Mouse (Mus musculus) right cerebral cortex, postnatal 36 days (tissue): ENCODE results near the gene Stpg4.

ENCODE experiments used
- DNase-seq, 2 experiments: peaks; one replicate each; pipeline ENCODE4 v3.0.0; 2022; ENCODE audit warnings: low spot score in 2 of 2, mixed read lengths in 1 of 2

Stpg4 gene

DNA sequence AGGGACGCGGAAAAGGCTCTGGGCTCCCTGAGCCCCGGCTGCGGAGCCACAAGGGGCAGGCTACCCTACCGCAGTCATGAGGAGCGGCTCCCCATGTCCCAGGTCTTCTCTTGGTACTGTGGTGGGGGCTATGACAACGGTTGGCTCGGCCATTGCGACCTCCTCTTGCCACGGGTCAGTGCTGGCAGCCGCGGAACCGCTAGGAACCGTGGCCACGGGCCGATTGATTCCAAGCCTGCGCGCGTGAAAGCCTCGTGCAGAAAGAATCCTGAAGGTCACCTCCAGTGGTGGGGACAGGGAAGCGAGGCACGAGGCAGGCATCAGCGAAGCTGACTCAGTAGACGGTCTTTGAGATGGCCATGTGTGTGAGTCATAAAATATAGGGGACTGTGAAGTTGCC, at the start of gene Stpg4:
Gene Stpg4 (minus strand): TSS at position 231 of the 400 bp plus-strand sequence.
- no peak for DNase-seq

GRCm38 (mm10) chr17:87475356-87475755, 47.8 kb upstream of the Stpg4 start:
- peak in 1 of 2 experiments; percentile 59 for DNase-seq

- no peak for DNase-seq
Observed at GRCm38 (mm10) chr17:87474501-87474795, 46.9 kb upstream of the Stpg4 start.

DNA sequence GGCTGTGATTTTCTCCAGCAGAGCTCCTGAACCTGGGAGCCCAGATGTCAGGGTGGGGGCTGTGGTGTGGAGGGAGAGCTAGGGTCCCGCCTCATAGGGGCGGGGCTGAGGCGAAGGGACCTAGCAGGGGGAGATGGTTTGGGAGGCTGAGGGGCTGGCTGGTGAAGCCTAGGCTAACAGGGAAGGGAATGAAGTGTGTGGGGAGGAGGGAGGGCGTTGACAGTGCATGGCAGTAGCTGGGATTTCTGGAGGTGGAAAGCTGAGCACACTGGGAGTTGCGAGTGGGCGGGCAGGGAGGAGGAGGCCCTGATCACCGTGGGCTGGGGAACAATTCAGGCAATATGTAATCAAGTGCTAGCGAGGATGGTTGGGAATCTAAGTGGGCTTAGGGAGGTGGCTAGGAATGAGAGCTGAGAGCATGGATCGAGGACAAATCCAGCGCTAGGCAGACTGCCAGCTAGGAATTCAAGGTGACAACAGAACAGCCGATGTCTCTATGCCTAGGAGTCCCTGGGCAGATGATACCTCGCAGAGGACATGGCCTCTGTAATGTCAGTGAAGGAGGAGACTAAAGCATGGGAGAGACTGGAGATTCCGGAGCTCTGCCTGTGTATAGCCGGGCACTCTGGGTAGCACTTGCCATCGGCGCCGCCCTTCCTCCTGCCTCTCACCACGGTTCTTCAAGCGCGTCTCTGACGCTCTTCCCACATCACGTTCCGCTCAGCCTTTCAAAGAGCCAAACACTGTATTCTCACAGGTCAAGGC, 46.4 kb upstream of the Stpg4 start:
- peak; percentile 57 to 77 for DNase-seq

GRCm38 (mm10) chr17:87473441-87473735, 45.8 kb upstream of the Stpg4 start:
- no peak for DNase-seq

GRCm38 (mm10) chr17:87472879-87473278, 45.3 kb upstream of the Stpg4 start:
- DNase-seq: no peak

DNA sequence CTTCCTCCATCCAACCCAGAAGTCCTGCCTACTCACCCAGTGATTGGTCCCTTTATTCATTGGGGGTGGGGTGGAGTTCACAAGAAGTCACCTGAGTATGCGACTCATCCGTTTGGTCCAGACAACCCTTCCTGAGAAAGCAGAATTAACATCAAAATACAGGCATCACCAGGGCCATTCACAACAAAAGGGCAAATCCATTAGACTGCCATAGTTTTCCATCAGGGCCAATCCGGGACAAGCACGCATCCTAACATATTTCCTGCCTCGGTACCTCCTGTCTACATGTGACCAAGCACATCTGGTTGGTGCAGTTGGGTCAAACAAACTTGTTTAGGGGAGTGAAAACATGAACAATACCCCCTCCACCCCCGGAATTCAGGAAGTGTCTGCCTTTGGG, 44.1 kb upstream of the Stpg4 start:
- no peak for DNase-seq

DNA sequence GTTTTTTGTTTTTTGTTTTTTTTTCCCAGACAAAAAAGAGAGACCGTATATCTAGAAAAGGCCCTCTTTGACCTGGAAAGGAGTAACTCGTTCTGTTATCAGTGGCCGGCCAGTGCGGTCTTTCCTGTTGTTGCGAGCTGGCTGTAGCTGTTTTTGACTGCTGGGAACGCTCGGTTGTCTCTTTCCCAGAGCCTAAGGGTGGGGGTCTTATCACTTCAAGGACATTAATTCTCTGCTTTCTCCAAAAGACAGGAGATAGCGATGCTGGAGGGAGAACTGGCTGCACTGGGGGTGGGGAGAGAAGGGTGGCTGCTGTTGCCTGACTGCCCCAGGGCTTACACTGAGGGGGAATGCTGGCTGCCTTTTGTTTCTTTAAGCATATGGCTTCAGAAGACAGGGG, 43.3 kb upstream of the Stpg4 start:
- DNase-seq: no peak

DNA sequence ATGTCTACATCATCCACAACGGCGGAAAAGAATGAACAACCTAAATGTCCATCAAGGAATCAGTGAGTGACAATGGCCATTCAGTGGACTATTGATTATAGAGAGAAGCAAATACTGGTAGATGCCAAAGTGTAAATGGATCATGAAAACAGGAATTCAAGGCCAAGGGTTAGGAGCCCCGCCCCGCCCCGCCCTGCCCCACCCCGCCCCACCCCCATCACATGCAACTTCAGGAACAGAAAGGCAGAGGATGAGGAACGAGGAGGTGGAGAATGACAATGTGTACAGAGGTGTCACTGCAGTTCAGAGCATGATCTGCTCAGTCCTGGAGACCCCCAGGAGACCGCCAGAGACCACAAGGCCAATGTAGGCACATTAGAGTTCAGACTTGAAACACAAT, 42.7 kb upstream of the Stpg4 start:
- DNase-seq: no peak

- no peak for DNase-seq
Observed at GRCm38 (mm10) chr17:87469428-87469827, 41.9 kb upstream of the Stpg4 start.

- no peak for DNase-seq
Observed at GRCm38 (mm10) chr17:87468616-87469015, 41.1 kb upstream of the Stpg4 start.

- DNase-seq: no peak
Observed at GRCm38 (mm10) chr17:87461499-87461896, 34.0 kb upstream of the Stpg4 start.

- DNase-seq: no peak
Observed at GRCm38 (mm10) chr17:87460669-87461498, 33.3 kb upstream of the Stpg4 start.

- DNase-seq: peak; percentile 70 to 74
Observed at GRCm38 (mm10) chr17:87459750-87460668, 32.5 kb upstream of the Stpg4 start.

DNA sequence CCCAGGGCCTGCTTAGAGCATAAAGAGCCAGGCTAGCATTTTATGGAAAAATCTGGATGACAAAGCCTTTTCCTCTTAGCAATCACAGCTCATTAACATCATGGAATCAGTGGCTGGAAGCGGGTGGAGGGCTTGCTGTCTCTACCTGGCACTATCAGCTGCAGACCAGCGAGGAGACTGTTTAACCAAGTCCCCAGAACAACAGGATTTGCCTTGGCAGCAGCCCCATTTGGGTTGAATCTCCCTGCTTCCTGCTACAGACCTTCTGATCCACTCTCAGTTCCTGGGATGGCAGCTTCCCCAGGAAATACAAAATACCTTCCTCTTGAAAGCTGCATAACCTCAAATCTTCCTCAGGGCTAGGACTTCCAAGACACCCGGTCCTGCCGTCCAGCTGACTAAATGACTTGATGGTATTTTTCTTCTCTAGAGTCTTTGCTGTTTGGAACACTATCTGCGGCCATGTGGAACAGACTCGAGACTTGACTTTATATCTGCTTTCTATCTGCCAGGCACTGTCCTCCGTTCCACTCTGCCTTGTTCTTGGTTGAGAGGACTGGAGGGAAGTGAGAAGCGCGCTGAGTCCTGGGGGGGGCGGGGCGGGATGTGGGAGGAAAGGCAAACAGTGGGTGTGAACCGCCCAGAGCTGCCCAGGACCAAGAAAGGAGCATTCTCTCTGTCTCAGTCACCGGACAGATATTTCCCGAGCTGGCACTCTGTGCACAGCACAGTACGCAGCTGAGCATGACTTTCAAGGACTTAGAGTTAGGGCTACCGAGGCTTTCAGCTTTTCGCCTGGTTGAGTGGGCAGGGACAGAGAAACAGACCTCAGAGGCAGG, 31.6 kb upstream of the Stpg4 start:
- DNase-seq: no peak

DNA sequence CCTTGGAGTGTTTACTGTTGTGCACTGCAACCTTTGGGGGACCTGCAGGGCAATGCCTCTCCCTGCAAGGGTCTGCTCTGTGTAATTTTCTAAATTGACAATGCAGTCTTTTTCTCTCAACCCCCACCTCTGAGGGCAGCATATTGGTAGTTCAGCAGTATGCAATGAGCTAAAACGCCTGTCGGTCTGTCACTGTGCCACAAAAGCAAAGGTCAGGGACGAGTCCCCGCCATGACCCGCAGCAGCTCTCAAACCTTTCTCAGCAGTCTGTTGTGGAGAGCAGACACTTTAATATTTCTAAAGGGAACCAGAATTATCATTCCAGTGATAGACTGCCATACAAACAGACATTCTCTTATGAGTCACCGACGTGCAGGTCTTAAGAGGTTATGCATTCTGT, 30.4 kb upstream of the Stpg4 start:
- no peak for DNase-seq

- no peak for DNase-seq
Observed at GRCm38 (mm10) chr17:87454121-87454520, 26.6 kb upstream of the Stpg4 start.

GRCm38 (mm10) chr17:87453336-87453735, 25.8 kb upstream of the Stpg4 start:
- DNase-seq: no peak

DNA sequence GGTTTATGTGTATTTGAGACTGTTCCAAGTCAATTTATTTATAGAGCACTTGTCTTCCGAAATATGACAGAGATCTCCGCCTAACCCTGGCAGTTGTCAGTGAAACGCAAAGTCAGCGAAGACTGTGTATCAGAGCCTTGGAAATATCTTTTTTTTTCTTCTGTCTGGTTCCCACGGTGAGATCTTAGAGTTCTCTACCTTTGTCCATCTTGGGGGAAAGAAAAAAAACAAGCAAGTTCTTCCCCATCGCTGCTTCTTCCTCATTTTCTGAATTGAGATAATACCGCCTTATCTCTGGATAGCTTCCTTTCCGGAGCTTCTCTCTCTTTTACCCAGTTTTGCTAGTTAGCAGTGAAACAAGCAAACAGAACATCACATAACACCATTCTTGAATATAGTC, 21.3 kb upstream of the Stpg4 start:
- DNase-seq: no peak

DNA sequence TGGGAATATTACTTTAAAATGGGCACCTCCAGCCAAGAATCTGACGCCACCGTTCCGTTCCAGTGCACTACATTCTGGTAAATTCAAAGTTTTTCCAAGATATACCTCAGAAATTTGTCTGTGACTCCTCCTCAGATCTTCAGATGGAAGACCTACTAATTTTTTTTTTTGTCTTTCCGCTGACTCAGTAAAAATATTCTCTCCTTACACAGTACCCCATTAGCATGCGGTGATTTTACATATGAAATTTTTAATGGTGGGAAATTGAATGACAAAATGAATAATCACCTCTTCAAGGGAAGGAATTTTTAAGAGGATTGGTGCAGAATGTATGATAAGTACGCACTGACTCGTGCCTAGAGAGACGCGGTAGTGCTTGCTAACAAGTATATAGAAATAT, 20.8 kb upstream of the Stpg4 start:
- DNase-seq: no peak

DNA sequence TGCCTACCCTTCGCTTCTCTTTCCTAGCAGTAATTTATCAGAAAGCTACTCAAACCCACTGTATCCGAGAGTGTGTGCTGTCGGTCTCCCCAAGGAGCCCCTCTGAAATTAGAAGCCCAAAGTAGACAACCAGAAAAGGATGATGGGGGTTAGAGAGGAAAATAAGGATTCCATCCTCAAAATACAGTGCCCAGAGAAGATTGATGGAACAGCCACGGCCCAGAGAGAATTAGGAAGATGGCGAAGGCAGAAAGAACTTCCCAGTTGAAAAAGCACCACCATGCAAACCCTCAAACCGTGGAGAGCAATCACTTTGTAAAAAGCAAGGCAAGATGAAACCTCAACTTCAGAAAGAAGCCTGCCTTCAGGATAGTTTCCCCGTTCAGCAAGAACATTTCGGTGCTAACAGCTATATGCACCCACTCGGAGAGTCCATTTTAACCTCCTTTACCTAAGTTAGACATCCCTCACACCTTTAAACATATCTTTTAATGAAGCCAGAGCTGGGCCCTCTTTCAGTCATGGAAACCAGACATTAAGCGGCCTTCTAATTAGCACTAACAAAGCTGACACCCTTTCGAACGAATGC, 20.2 kb upstream of the Stpg4 start:
- DNase-seq: no peak
